Mouse (Mus musculus) hindbrain, embryonic 16.5 days (tissue): ENCODE measurements at regions not wholly inside any gene's neighbourhood (a gene's known extent, or its start where the extent isn't known, plus 50 kb on each side); places are given as distances from the start of the nearest gene placed in this dataset.

Experiments
- ATAC-seq: fragments of 200-750 bp; cut with Nextera tagmentation; 2 replicates; pipeline ENCODE4 v1.8.0; 2017; ENCODE audit warnings: moderate TSS enrichment, moderate library complexity
- H3K27ac ChIP-seq: fragments of 300-500 bp; sonication (generic); 2 replicates; pipeline ENCODE4 v1.5.1; 2014; ENCODE audit warnings: low read depth, mild to moderate bottlenecking, control low read depth, low read length, moderate library complexity
- H3K27me3 ChIP-seq: fragments of 300-500 bp; sonication (generic); replicated peaks from 2 replicates; pipeline ENCODE4 v1.6.1; 2014; ENCODE audit warnings: low read length; ENCODE audit not compliant: control insufficient read depth, insufficient read depth
- H3K36me3 ChIP-seq: fragments of 300-500 bp; sonication (generic); 2 replicates; pipeline ENCODE4 v1.6.1; 2014; ENCODE audit warnings: mild to moderate bottlenecking, low read length, moderate library complexity, mixed read lengths; ENCODE audit not compliant: control insufficient read depth, insufficient read depth
- H3K4me1 ChIP-seq: fragments of 300-500 bp; sonication (generic); 2 replicates; pipeline ENCODE4 v1.6.1; 2014; ENCODE audit warnings: low read depth, low read length; ENCODE audit not compliant: control insufficient read depth, insufficient read depth
- H3K4me2 ChIP-seq: fragments of 300-500 bp; sonication (generic); 2 replicates; pipeline ENCODE4 v1.6.1; 2014; ENCODE audit warnings: mild to moderate bottlenecking, low read length, control low read depth, moderate library complexity
- H3K4me3 ChIP-seq: fragments of 300-500 bp; sonication (generic); 2 replicates; pipeline ENCODE4 v1.5.1; 2014; ENCODE audit warnings: mild to moderate bottlenecking, low read length, control low read depth, moderate library complexity
- H3K9ac ChIP-seq: fragments of 300-500 bp; sonication (generic); 2 replicates; pipeline ENCODE4 v1.6.1; 2014; ENCODE audit warnings: low read depth, mild to moderate bottlenecking, control low read depth, low read length, moderate library complexity
- H3K9me3 ChIP-seq: fragments of 300-500 bp; sonication (generic); 2 replicates; pipeline ENCODE4 v1.6.1; 2014; ENCODE audit warnings: mild to moderate bottlenecking, low read length, moderate library complexity; ENCODE audit not compliant: control insufficient read depth
- WGBS: fragments of 180-500 bp; shearing (Covaris S2); extraction: QIAGEN DNeasy Blood & Tissue Kit; methylation state at CpG from one replicate; pipeline ENCODE4 v1.1.7; 2014; 5-methylcytosine and 5-hydroxymethylcytosine counted together

- Histone ChIP-seq H3K9me3 (no peaks in the 10 kb centered on the region), H3K36me3 (no peaks in the 10 kb centered on the region), H3K27me3 (no peaks in the 10 kb centered on the region), H3K9ac (no peak overlapping the region), H3K4me2 (no peak overlapping the region), H3K4me3 (no peak overlapping the region), H3K4me1 (no peaks in the 10 kb centered on the region), H3K27ac (no peak overlapping the region)
- no peak for ATAC-seq
- WGBS, result 46% methylated on average over 1 of the region's 1 CpGs
Measured at GRCm38 (mm10) chr10:45801463-45801862, 223.8 kb downstream of the Hace1 start.

- no peaks in the 10 kb centered on the region for H3K9me3 ChIP-seq
- no peak overlapping the region for H3K4me3 ChIP-seq
- H3K27ac ChIP-seq, result 0 out of 2 replicates have a peak overlapping the region, but pooled peaks have one; percentile 17
- H3K4me2 ChIP-seq, result peak overlapping the region; percentile 22
- H3K4me1 ChIP-seq, result peaks cover 12% of the 10 kb centered on the region
- peak; percentile 59 for ATAC-seq
- H3K9ac ChIP-seq, result peak overlapping the region; percentile 27; the same call in 1 of the 2 replicates
- no peaks in the 10 kb centered on the region for H3K27me3 ChIP-seq
- H3K36me3 ChIP-seq, result no peaks in the 10 kb centered on the region
- 23% methylated on average over 18 of the region's 18 CpGs for WGBS
Measured at GRCm38 (mm10) chr10:45806984-45807827, 229.6 kb downstream of the Hace1 start.

GRCm38 (mm10) chr10:45811882-45812281 is 234.3 kb downstream of the Hace1 start:
- peaks cover 9% of the 10 kb centered on the region for H3K4me1 ChIP-seq
- no peaks in the 10 kb centered on the region for H3K27me3 ChIP-seq
- no peak overlapping the region for H3K9ac ChIP-seq
- H3K36me3 ChIP-seq, result no peaks in the 10 kb centered on the region
- H3K4me3 ChIP-seq, result no peak overlapping the region
- no peak overlapping the region for H3K27ac ChIP-seq
- ATAC-seq, result no peak
- WGBS, result 55% methylated on average over 6 of the region's 6 CpGs
- no peak overlapping the region for H3K4me2 ChIP-seq
- H3K9me3 ChIP-seq, result no peaks in the 10 kb centered on the region

- Histone ChIP-seq H3K36me3 (no peaks in the 10 kb centered on the region), H3K9ac (no peak overlapping the region), H3K4me3 (no peak overlapping the region), H3K27ac (no peak overlapping the region), H3K4me2 (no peak overlapping the region), H3K27me3 (no peaks in the 10 kb centered on the region), H3K9me3 (no peaks in the 10 kb centered on the region), H3K4me1 (no peaks in the 10 kb centered on the region)
- 78% methylated on average over 2 of the region's 2 CpGs for WGBS
- no peak for ATAC-seq
Measured at GRCm38 (mm10) chr10:45813804-45814203, 236.2 kb downstream of the Hace1 start.

GRCm38 (mm10) chr10:45816679-45817078 is 239.1 kb downstream of the Hace1 start:
- Histone ChIP-seq H3K36me3 (no peaks in the 10 kb centered on the region), H3K4me1 (no peaks in the 10 kb centered on the region), H3K9ac (no peak overlapping the region), H3K27ac (no peak overlapping the region), H3K27me3 (no peaks in the 10 kb centered on the region), H3K9me3 (no peaks in the 10 kb centered on the region), H3K4me3 (no peak overlapping the region), H3K4me2 (no peak overlapping the region)
- WGBS, result 82% methylated on average over 4 of the region's 4 CpGs
- ATAC-seq, result no peak

GRCm38 (mm10) chr10:45820986-45821655 is 243.5 kb downstream of the Hace1 start:
- Histone ChIP-seq H3K4me3 (no peak overlapping the region), H3K9me3 (no peaks in the 10 kb centered on the region), H3K27me3 (no peaks in the 10 kb centered on the region), H3K9ac (no peak overlapping the region), H3K36me3 (no peaks in the 10 kb centered on the region), H3K4me1 (no peaks in the 10 kb centered on the region), H3K4me2 (no peak overlapping the region), H3K27ac (no peak overlapping the region)
- WGBS, result 58% methylated on average over 8 of the region's 8 CpGs
- no peak for ATAC-seq

GRCm38 (mm10) chr10:45822251-45822650 is 244.6 kb downstream of the Hace1 start:
- no peaks in the 10 kb centered on the region for H3K4me1 ChIP-seq
- H3K9ac ChIP-seq, result no peak overlapping the region
- no peak overlapping the region for H3K4me2 ChIP-seq
- no peak overlapping the region for H3K27ac ChIP-seq
- H3K4me3 ChIP-seq, result no peak overlapping the region
- 90% methylated on average over 1 of the region's 1 CpGs for WGBS
- no peak for ATAC-seq
- H3K27me3 ChIP-seq, result no peaks in the 10 kb centered on the region
- no peaks in the 10 kb centered on the region for H3K36me3 ChIP-seq
- H3K9me3 ChIP-seq, result no peaks in the 10 kb centered on the region

- Histone ChIP-seq H3K36me3 (no peaks in the 10 kb centered on the region), H3K9me3 (no peaks in the 10 kb centered on the region), H3K4me3 (no peak overlapping the region), H3K4me1 (no peaks in the 10 kb centered on the region), H3K27ac (no peak overlapping the region), H3K4me2 (no peak overlapping the region), H3K27me3 (no peaks in the 10 kb centered on the region), H3K9ac (no peak overlapping the region)
- no peak for ATAC-seq
- WGBS, result 67% methylated on average over 2 of the region's 2 CpGs
Measured at GRCm38 (mm10) chr10:45823612-45824011, 246.0 kb downstream of the Hace1 start.

- no peak for ATAC-seq
- Histone ChIP-seq H3K4me1 (peaks cover 3% of the 10 kb centered on the region; the same call in 1 of the 2 replicates), H3K9ac (no peak overlapping the region), H3K9me3 (no peaks in the 10 kb centered on the region), H3K27me3 (no peaks in the 10 kb centered on the region), H3K4me2 (no peak overlapping the region), H3K27ac (no peak overlapping the region), H3K4me3 (no peak overlapping the region), H3K36me3 (no peaks in the 10 kb centered on the region)
- 86% methylated on average over 2 of the region's 2 CpGs for WGBS
Measured at GRCm38 (mm10) chr10:45848654-45849053, 271.0 kb downstream of the Hace1 start.
